In genomic region chr7:34630211-34631085, GRCm38 (mm10) we compare ENCODE assay signal across 8 mouse cellular contexts. TPM values are rescaled to one million over a fixed set of nuclear protein-coding genes. Genes with fewer than 3 reads are reported as not detected.
A peak's percentile ranks its signal among the peaks of the same experiment; 100 is the strongest.
DNase-seq lines count a peak whose midpoint lies in the region; ATAC-seq and TF ChIP-seq lines count a peak whose summit lies in the region.

No protein-coding gene starts in this region.

- peak overlapping the region; percentile 37 for H3K9ac ChIP-seq in hindbrain, postnatal 0 days (replicated peaks; ENCODE audit: low read length)

- peak; percentile 42 for TF ChIP-seq CTCF in hindbrain, postnatal 0 days (IDR thresholded peaks at IDR 0.05; ENCODE audit: low read depth)
- no peak for TF ChIP-seq CTCF in small intestine, adult 2 months (IDR thresholded peaks at IDR 0.05; ENCODE audit: extremely low read depth, insufficient read length, insufficient replicate concordance, low read depth, low read length)

- H3K9me3 ChIP-seq in hindbrain, postnatal 0 days (ENCODE audit: low read length): no peaks in the 10 kb centered on the region

- H3K4me1 ChIP-seq in hindbrain, postnatal 0 days (ENCODE audit: insufficient read depth, low read length): 0 out of 2 replicates have a peak, but pooled peaks cover 3% of the 10 kb centered on the region
- H3K4me1 ChIP-seq in small intestine, adult 2 months (ENCODE audit: control insufficient read depth, insufficient read depth, insufficient read length, low read length): peaks cover 8% of the 10 kb centered on the region

- peak overlapping the region; percentile 46; the same call in 1 of the 2 replicates for H3K27ac ChIP-seq in hindbrain, postnatal 0 days
- H3K27ac ChIP-seq in small intestine, adult 2 months (ENCODE audit: insufficient read depth, low read depth, low read length): no peak overlapping the region

- H3K36me3 ChIP-seq in hindbrain, postnatal 0 days (ENCODE audit: insufficient read depth, low read length): no peaks in the 10 kb centered on the region
- H3K36me3 ChIP-seq in small intestine, adult 2 months (ENCODE audit: control insufficient read depth, insufficient read depth, low read length): no peaks in the 10 kb centered on the region

- H3K4me3 ChIP-seq in hindbrain, postnatal 0 days (ENCODE audit: low read length): peak overlapping the region; percentile 30
- H3K4me3 ChIP-seq in small intestine, adult 2 months (ENCODE audit: low read depth, low read length): peak overlapping the region; percentile 47

- WGBS in hindbrain, postnatal 0 days: 1% methylated on average over 34 of the region's 34 CpGs
- WGBS in small intestine, adult 2 months: 1% methylated on average over 34 of the region's 34 CpGs

- intact Hi-C loops in left cerebral cortex, postnatal 36 days (cut with DNase I): loop anchor here (2.0 kb wide), 1 partner anchor 24 kb away; no protein-coding TSS in a partner anchor

- DNase-seq in R1 (ENCODE audit: low read depth, low spot score): peak; percentile 77
- peak; percentile 60 for DNase-seq in c-Kit-positive CD71-negative TER-119-negative erythroid progenitor cells, embryonic 14.5 days (ENCODE audit: low read depth)
- peak; percentile 83 for DNase-seq in gastrocnemius, postnatal 25 days
- DNase-seq in hindbrain, postnatal 0 days (ENCODE audit: low spot score): peak; percentile 68
- DNase-seq in left cerebral cortex, postnatal 36 days (ENCODE audit: low spot score in 2 of 2): peak; percentile 34 to 35
- no peak for DNase-seq in cerebellum, adult 9-11 months

- peak; percentile 87 for ATAC-seq in hindbrain, postnatal 0 days
- peak; percentile 74 for ATAC-seq in megakaryocyte progenitor cell, adult 5-6 weeks (replicated peaks; ENCODE audit: poor library complexity)

- TF ChIP-seq POLR2A in small intestine, adult 2 months (IDR thresholded peaks at IDR 0.05; ENCODE audit: low read depth, low read length): no peak

- H3K4me2 ChIP-seq in hindbrain, postnatal 0 days (ENCODE audit: low read depth, low read length): peak overlapping the region; percentile 61

- no peaks in the 10 kb centered on the region for H3K27me3 ChIP-seq in hindbrain, postnatal 0 days (ENCODE audit: insufficient read depth, low read length)
- H3K27me3 ChIP-seq in small intestine, adult 2 months (ENCODE audit: control insufficient read depth, insufficient read depth, low read length): no peaks in the 10 kb centered on the region

RNA-seq across cellular contexts. Expression of gene Kctd15, which starts 26.1 kb away (rescaled TPM):
- 10 to 100 TPM; 32.5 to 36.8 TPM for total RNA-seq in gastrocnemius, postnatal 25 days (2021)
- total RNA-seq in hindbrain, postnatal 0 days (2014; rRNA removed): 58.7 and 59.7 TPM in 2 replicates
- 12.6 and 13.2 TPM in 2 replicates for polyA plus RNA-seq in hindbrain, postnatal 0 days (2015; fragmentation: Nextera tagmentation; extraction: Ambion mirVana)
- 10 to 100 TPM; 11.7 to 14.0 TPM for total RNA-seq in left cerebral cortex, postnatal 36 days (2021)
- 0.22 TPM in 1 of 2 replicates, not detected in the other for total RNA-seq in megakaryocyte progenitor cell, adult 5-6 weeks (2015)
- total RNA-seq in megakaryocyte progenitor cell, adult 5-6 weeks (2017): not detected in 2 replicates
- polyA plus RNA-seq in small intestine, adult 2 months (2012; rRNA removed): 5.9 and 6.2 TPM in 2 replicates

Comparison
In these comparisons a context has a peak if more than half of its experiments do, and no peak if none do; other contexts are left out.
1. RNA of gene Kctd15, which starts 26.1 kb away (total RNA-seq): 58.7 to 59.7 TPM in hindbrain, postnatal 0 days, 32.5 to 36.8 TPM in gastrocnemius, postnatal 25 days and 11.7 to 14.0 TPM in left cerebral cortex, postnatal 36 days; 0.22 TPM in megakaryocyte progenitor cell, adult 5-6 weeks; every median in the first group is over 10 times any median in the second.